Mouse (Mus musculus) midbrain, postnatal 0 days (tissue): ENCODE measurements at regions not wholly inside any gene's neighbourhood (a gene's known extent, or its start where the extent isn't known, plus 50 kb on each side); places are given as distances from the start of the nearest gene placed in this dataset.

Experiments used
- ATAC-seq: fragments of 200-750 bp; cut with Nextera tagmentation; 2 replicates; pipeline ENCODE4 v1.8.0; 2017; ENCODE audit warnings: moderate number of reproducible peaks, mild to moderate bottlenecking, moderate TSS enrichment, moderate library complexity; ENCODE audit not compliant: low FRiP score
- DNase-seq: peaks from one replicate; pipeline ENCODE4 v3.0.0-alpha.2; 2015; ENCODE audit warnings: low spot score
- H3K27ac ChIP-seq: fragments of 300-500 bp; sonication (generic); 2 replicates; pipeline ENCODE4 v1.5.1; 2014; ENCODE audit warnings: low read depth, mild to moderate bottlenecking, low read length, mixed read lengths
- H3K27me3 ChIP-seq: fragments of 300-500 bp; sonication (generic); 2 replicates; pipeline ENCODE4 v1.6.1; 2014; ENCODE audit warnings: low read length, control low read depth, mixed read lengths; ENCODE audit not compliant: insufficient read depth
- H3K36me3 ChIP-seq: fragments of 300-500 bp; sonication (generic); 2 replicates; pipeline ENCODE4 v1.6.1; 2014; ENCODE audit warnings: low read length, control low read depth, mixed read lengths; ENCODE audit not compliant: insufficient read depth
- H3K4me1 ChIP-seq: fragments of 300-500 bp; sonication (generic); 2 replicates; pipeline ENCODE4 v1.6.1; 2014; ENCODE audit warnings: mild to moderate bottlenecking, control low read depth, antibody characterized with exemption, low read length, mixed read lengths; ENCODE audit not compliant: insufficient read depth
- H3K4me2 ChIP-seq: fragments of 300-500 bp; sonication (generic); 2 replicates; pipeline ENCODE4 v1.6.1; 2014; ENCODE audit warnings: low read depth, mild to moderate bottlenecking, low read length, mixed read lengths; ENCODE audit not compliant: poor library complexity, severe bottlenecking
- H3K4me3 ChIP-seq: fragments of 300-500 bp; sonication (generic); 2 replicates; pipeline ENCODE4 v1.5.1; 2014; ENCODE audit warnings: low read depth, mild to moderate bottlenecking, low read length, moderate library complexity
- H3K9ac ChIP-seq: fragments of 300-500 bp; sonication (generic); replicated peaks from 2 replicates; pipeline ENCODE4 v1.6.1; 2014; ENCODE audit warnings: mild to moderate bottlenecking, low read length, moderate library complexity, mixed read lengths; ENCODE audit not compliant: poor library complexity, severe bottlenecking
- H3K9me3 ChIP-seq: fragments of 300-500 bp; sonication (generic); 2 replicates; pipeline ENCODE4 v1.6.1; 2016; ENCODE audit warnings: low read length, control low read depth
- CTCF ChIP-seq: IDR thresholded peaks from 2 replicates; pipeline ENCODE4 v1.5.1; 2016; ENCODE audit warnings: antibody characterized with exemption, mild to moderate bottlenecking
- WGBS: fragments of 180-500 bp; shearing (Covaris S2); extraction: QIAGEN DNeasy Blood & Tissue Kit; methylation state at CpG from one replicate; pipeline ENCODE4 v1.1.7; 2014; 5-methylcytosine and 5-hydroxymethylcytosine counted together

DNA sequence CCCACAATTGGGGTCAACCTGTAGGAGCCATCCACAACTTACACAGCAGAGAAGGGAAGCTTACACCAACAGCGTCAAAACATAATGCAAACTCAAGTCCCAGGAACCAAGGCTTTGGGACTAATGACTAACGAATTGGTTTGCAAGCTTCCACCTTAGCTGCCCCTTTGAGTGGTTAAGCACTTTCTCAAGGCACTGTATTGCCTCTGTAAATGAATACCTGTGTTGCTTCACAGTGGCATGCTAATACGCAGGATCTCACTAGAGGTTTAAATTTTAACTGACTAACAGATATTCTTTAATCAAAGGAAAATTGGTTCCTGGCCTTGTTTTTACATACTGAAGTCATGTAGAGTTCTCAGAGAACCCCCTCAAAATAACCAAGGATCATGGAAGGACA lies 261.8 kb upstream of the Vstm2b start:
- TF ChIP-seq CTCF = no peak
- no peak overlapping the region for H3K27ac ChIP-seq
- no peak overlapping the region for H3K4me2 ChIP-seq
- H3K9me3 ChIP-seq = no peaks in the 10 kb centered on the region
- H3K4me3 ChIP-seq = no peak overlapping the region
- ATAC-seq (no peak), DNase-seq (no peak)
- H3K27me3 ChIP-seq = no peaks in the 10 kb centered on the region
- WGBS = 94% methylated on average over 3 of the region's 3 CpGs
- no peaks in the 10 kb centered on the region for H3K36me3 ChIP-seq
- H3K9ac ChIP-seq = no peak overlapping the region
- no peaks in the 10 kb centered on the region for H3K4me1 ChIP-seq

DNA sequence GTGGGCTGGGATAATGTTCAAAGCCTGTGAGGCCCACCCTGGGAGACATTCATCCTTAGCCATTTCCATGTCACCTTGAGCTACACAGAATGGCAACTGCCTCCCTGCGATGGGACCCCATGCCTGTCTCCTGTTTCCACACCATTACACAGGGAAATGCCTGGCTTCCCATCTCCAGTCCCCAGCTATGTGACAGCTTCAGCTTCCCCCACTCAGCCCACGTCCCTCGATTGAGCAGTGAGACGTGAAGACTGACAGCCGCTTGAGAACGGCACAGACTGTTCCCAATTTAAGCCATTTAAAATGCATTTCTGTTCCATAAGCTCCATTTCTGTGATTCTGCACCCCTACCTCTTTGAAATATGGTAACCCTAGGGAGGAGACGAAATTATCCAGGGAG lies 243.1 kb upstream of the Vstm2b start:
- no peak for TF ChIP-seq CTCF
- no peak overlapping the region for H3K4me2 ChIP-seq
- ATAC-seq (no peak), DNase-seq (peak; percentile 10)
- H3K9ac ChIP-seq = no peak overlapping the region
- H3K27ac ChIP-seq = no peak overlapping the region
- no peaks in the 10 kb centered on the region for H3K4me1 ChIP-seq
- WGBS = 49% methylated on average over 7 of the region's 7 CpGs
- no peaks in the 10 kb centered on the region for H3K36me3 ChIP-seq
- no peak overlapping the region for H3K4me3 ChIP-seq
- H3K27me3 ChIP-seq = no peaks in the 10 kb centered on the region
- no peaks in the 10 kb centered on the region for H3K9me3 ChIP-seq

DNA sequence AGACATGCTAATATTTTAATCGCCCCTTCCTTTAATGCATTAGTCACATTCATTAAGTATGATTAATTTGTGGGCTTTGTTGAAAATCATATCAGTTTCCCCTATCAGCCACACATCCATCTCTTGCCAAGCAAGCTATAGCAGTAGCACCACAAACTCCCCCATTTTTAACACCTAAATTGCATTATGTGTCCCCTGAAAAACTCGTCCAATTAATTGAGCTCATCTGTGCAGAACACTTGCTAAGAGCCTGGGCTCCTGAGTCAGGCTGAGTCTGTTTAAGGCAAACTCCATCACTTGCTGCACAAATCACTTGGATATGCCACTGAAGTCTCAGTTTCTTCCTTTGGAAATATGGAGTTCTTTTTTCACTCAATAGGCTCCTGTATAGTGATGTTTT lies 242.7 kb upstream of the Vstm2b start:
- H3K27ac ChIP-seq = no peak overlapping the region
- no peak for ATAC-seq
- DNase-seq = no peak
- no peaks in the 10 kb centered on the region for H3K9me3 ChIP-seq
- no peaks in the 10 kb centered on the region for H3K36me3 ChIP-seq
- H3K4me1 ChIP-seq = no peaks in the 10 kb centered on the region
- H3K4me3 ChIP-seq = no peak overlapping the region
- H3K4me2 ChIP-seq = no peak overlapping the region
- WGBS = 74% methylated on average over 2 of the region's 2 CpGs
- TF ChIP-seq CTCF = no peak
- H3K9ac ChIP-seq = no peak overlapping the region
- H3K27me3 ChIP-seq = no peaks in the 10 kb centered on the region

DNA sequence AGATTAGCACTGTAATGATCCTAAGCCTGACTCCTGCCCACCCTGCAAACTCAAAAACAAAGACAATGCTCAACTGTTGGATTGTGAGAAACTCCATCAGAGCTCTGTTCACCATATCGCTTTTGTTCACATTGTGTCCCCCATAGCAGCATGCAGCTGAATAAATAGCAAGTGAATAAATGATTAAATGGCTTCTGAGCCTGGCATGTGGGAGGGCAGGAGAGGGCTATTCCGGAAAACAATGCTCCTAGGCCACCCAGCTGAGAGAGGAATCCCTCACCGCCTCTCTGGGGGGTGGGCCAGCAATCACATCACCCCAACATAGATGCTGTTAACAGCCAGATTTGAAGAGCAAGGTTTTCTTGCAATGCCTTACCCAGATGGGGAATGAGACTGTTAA lies 238.5 kb upstream of the Vstm2b start:
- WGBS = 14% methylated on average over 3 of the region's 3 CpGs
- Histone ChIP-seq H3K27ac (no peak overlapping the region), H3K4me3 (no peak overlapping the region), H3K9ac (no peak overlapping the region), H3K27me3 (no peaks in the 10 kb centered on the region), H3K4me2 (no peak overlapping the region), H3K4me1 (no peaks in the 10 kb centered on the region), H3K36me3 (no peaks in the 10 kb centered on the region), H3K9me3 (no peaks in the 10 kb centered on the region)
- no peak for ATAC-seq
- DNase-seq = no peak
- no peak for TF ChIP-seq CTCF

DNA sequence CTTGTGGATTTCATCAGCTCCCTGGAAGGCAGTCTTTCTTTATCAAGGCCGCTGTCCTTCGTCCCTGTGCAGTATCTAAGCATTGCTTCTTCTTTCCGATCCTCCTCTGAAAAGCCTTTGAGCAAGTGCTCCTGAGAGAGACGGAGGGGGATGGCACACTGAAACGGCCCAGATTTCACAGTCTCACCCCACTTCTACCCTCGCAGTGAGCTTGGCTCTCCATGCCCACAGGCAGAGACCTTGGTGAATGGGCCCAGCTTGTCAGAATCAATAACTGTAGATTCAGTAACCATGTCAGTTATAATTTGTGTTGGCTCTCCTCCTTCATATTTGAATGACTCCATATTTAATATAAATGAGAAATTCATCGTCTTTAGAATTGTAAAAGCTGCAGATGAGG lies 234.3 kb upstream of the Vstm2b start:
- no peaks in the 10 kb centered on the region for H3K4me1 ChIP-seq
- no peaks in the 10 kb centered on the region for H3K36me3 ChIP-seq
- no peak overlapping the region for H3K9ac ChIP-seq
- no peak for TF ChIP-seq CTCF
- ATAC-seq = no peak
- no peak overlapping the region for H3K4me2 ChIP-seq
- 69% methylated on average over 7 of the region's 7 CpGs for WGBS
- no peaks in the 10 kb centered on the region for H3K27me3 ChIP-seq
- no peak overlapping the region for H3K4me3 ChIP-seq
- no peak for DNase-seq
- H3K9me3 ChIP-seq = no peaks in the 10 kb centered on the region
- H3K27ac ChIP-seq = no peak overlapping the region

DNA sequence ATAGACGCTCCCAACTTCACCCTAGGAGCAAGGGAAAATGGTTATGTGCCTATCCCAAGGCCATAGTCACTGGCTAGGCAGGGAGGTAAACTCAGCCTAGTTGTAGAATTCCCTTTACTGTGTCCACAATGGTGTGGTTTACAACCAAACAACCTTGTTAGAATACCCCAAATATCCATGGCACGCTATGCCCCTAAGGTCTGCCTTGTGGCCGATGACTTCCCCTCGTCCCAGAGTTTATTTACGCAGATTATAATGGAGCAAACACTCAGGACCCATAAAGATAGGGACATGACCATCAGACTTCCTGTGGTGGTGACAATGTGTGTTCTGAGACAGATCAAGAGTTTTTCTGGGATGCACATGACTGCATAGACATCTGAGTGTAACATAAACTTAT lies 231.5 kb upstream of the Vstm2b start:
- TF ChIP-seq CTCF = no peak
- DNase-seq (no peak), ATAC-seq (no peak)
- Histone ChIP-seq H3K9me3 (no peaks in the 10 kb centered on the region), H3K4me3 (no peak overlapping the region), H3K9ac (no peak overlapping the region), H3K36me3 (no peaks in the 10 kb centered on the region), H3K4me1 (no peaks in the 10 kb centered on the region), H3K27ac (no peak overlapping the region), H3K4me2 (no peak overlapping the region), H3K27me3 (no peaks in the 10 kb centered on the region)
- 94% methylated on average over 5 of the region's 5 CpGs for WGBS

DNA sequence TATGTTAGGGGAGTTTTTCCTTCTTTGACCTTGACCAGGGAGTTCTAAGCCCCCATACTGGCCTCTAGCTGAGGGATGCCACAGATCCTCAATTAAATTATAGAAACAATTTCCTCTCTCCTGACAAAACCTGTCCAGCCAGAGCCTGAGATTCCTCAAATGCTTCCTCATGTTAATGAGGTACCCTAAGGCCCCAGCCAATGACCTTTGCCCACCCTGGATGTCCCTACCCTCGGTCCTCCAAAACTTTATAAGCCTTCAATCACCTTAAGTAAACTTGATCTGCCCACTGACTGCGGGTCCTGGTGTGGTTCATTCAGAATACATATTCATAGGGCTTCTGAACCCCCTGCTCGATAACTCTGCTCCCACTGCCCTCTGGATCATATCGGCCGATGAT lies 227.7 kb upstream of the Vstm2b start:
- ATAC-seq = no peak
- H3K4me1 ChIP-seq = no peaks in the 10 kb centered on the region
- no peak for DNase-seq
- no peaks in the 10 kb centered on the region for H3K27me3 ChIP-seq
- no peak for TF ChIP-seq CTCF
- H3K4me3 ChIP-seq = no peak overlapping the region
- no peak overlapping the region for H3K4me2 ChIP-seq
- H3K9me3 ChIP-seq = no peaks in the 10 kb centered on the region
- H3K27ac ChIP-seq = no peak overlapping the region
- H3K9ac ChIP-seq = no peak overlapping the region
- WGBS = 88% methylated on average over 5 of the region's 5 CpGs
- no peaks in the 10 kb centered on the region for H3K36me3 ChIP-seq
